Mouse (Mus musculus) intestine, embryonic 16.5 days (tissue): ENCODE measurements around the gene Pdcl2. TPM values are rescaled to one million over a fixed set of nuclear protein-coding genes. Genes with fewer than 3 reads are reported as not detected.
A peak's percentile ranks its signal among the peaks of the same experiment; 100 is the strongest.

Experiments
- ATAC-seq: fragments of 200-750 bp; cut with Nextera tagmentation; 2 replicates; pipeline ENCODE4 v1.8.0; 2017; ENCODE audit warnings: moderate TSS enrichment, moderate library complexity
- H3K27ac ChIP-seq: fragments of 300-500 bp; sonication (generic); 2 replicates; pipeline ENCODE4 v1.5.1; 2014; ENCODE audit warnings: mild to moderate bottlenecking, low read length
- H3K27me3 ChIP-seq: fragments of 300-500 bp; sonication (generic); replicated peaks from 2 replicates; pipeline ENCODE4 v1.6.1; 2014; ENCODE audit warnings: low read length, control low read depth, mixed read lengths; ENCODE audit not compliant: control insufficient read depth, insufficient read depth
- H3K36me3 ChIP-seq: fragments of 300-500 bp; sonication (generic); 2 replicates; pipeline ENCODE4 v1.6.1; 2014; ENCODE audit warnings: low read length, control low read depth; ENCODE audit not compliant: control insufficient read depth, insufficient read depth
- H3K4me1 ChIP-seq: fragments of 300-500 bp; sonication (generic); 2 replicates; pipeline ENCODE4 v1.6.1; 2014; ENCODE audit warnings: low read length, control low read depth, mixed read lengths; ENCODE audit not compliant: control insufficient read depth, insufficient read depth
- H3K4me2 ChIP-seq: fragments of 300-500 bp; sonication (generic); 2 replicates; pipeline ENCODE4 v1.6.1; 2014; ENCODE audit warnings: low read depth, low read length, control low read depth
- H3K4me3 ChIP-seq: fragments of 300-500 bp; sonication (generic); 2 replicates; pipeline ENCODE4 v1.5.1; 2014; ENCODE audit warnings: mild to moderate bottlenecking, low read length
- H3K9ac ChIP-seq: fragments of 300-500 bp; sonication (generic); 2 replicates; pipeline ENCODE4 v1.6.1; 2014; ENCODE audit warnings: low read depth, low read length
- H3K9me3 ChIP-seq: fragments of 300-500 bp; sonication (generic); 2 replicates; pipeline ENCODE4 v1.6.1; 2016; ENCODE audit warnings: low read length, control low read depth; ENCODE audit not compliant: control insufficient read depth
- WGBS: fragments of 180-500 bp; shearing (Covaris S2); extraction: QIAGEN DNeasy Blood & Tissue Kit; methylation state at CpG from one replicate; pipeline ENCODE4 v1.1.7; 2014; 5-methylcytosine and 5-hydroxymethylcytosine counted together
- polyA plus RNA-seq: library from polyadenylated mRNA; unstranded; fragments of >200 nt; fragmentation: Nextera tagmentation; extraction: Ambion mirVana; gene quantifications from 2 replicates; pipeline ENCODE4 v1.2.1, GENCODE M21; 2015

The Pdcl2 gene
- polyA plus RNA-seq, 1 experiment from 2014 or later: not detected

DNA sequence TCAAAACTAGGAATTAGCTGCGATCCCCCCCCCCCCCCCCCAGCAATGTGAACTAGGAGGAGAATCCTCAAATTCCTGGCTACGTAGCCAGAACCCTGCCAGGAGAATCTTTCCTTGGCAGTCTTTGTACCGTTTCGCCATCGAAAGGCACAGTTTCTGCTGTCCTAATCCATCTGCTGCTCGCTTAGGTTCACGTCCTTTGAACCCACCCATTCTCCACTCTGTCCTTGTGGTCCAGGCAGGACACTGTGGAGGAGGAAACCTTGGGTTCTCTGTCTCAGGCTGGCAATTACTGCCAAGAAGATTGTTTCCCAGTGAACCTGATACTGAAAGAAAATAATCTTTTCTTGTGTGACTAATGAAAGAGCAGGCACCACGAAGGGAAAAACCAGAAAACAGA lies 25.3 kb downstream of the Pdcl2 start:
- 3% methylated on average over 8 of the region's 8 CpGs for WGBS

DNA sequence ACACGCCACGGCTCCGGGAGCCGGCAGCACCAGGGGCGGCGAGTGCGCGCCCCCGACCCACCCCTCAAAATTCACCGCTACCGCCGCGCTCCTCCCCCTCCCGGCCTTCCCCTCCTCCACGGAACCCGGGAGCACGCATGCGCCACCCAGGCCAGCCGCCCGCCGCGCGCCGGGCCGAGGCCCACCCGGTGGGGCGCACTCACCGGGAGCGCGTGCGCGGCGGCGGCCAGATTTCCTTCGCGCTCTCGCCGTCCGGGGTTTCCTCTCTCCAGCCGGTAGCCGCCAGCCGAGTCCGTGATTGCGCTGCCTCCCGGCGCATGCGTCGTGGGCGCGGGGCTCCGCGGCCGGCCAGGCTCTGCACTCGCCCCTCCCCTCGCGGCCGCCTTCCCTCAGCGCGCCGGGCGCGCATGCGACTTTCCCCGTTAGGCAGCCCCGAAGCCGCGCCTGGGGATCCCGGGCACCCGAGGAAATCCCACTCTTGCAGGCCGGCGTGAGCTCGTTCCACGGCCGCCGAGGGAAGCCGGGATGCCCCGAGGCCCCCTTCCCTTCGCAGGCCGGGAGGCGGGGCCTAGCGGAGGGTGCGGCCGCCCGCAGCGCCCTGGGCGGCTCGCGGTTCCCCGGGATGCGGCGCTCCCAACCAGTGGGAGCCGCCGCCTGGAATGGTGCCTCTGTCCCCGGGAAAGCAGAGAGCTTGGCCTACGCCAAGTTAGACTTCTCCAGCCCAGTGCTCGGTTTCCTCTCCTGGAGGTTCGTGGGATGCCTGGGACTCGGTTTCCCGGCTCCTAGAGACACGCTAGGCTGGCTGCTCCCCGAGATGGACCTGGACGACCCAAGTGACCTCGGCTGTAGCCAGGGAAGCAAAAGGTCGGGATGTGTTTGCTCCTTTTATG lies 26.3 kb downstream of the Pdcl2 start, which contains the start of gene Clock:
Clock (minus strand) TSS at position 341 of the 890 bp plus-strand sequence.
- Histone ChIP-seq H3K27me3 (no peaks in the 10 kb centered on the region), H3K9ac (peak within 1 kb of the TSS; percentile 99), H3K36me3 (no peaks in the 10 kb centered on the region), H3K4me1 (peaks cover 15% of the 10 kb centered on the region), H3K27ac (peak within 1 kb of the TSS; percentile 99), H3K4me2 (peak within 1 kb of the TSS; percentile 69), H3K4me3 (peak within 1 kb of the TSS; percentile 92), H3K9me3 (no peaks in the 10 kb centered on the region)
- ATAC-seq: peak; percentile 82
- under 1% methylated on average over 88 of the region's 104 CpGs for WGBS

More for the DNA sequence above, 25.3 kb downstream of the Pdcl2 start:
- Histone ChIP-seq H3K9me3 (no peaks in the 10 kb centered on the region), H3K36me3 (no peaks in the 10 kb centered on the region), H3K4me2 (peak overlapping the region; percentile 57), H3K4me3 (peak overlapping the region; percentile 92), H3K9ac (peak overlapping the region; percentile 55), H3K27ac (peak overlapping the region; percentile 99), H3K27me3 (no peaks in the 10 kb centered on the region), H3K4me1 (peaks cover 15% of the 10 kb centered on the region)
- peak; percentile 24 for ATAC-seq

DNA sequence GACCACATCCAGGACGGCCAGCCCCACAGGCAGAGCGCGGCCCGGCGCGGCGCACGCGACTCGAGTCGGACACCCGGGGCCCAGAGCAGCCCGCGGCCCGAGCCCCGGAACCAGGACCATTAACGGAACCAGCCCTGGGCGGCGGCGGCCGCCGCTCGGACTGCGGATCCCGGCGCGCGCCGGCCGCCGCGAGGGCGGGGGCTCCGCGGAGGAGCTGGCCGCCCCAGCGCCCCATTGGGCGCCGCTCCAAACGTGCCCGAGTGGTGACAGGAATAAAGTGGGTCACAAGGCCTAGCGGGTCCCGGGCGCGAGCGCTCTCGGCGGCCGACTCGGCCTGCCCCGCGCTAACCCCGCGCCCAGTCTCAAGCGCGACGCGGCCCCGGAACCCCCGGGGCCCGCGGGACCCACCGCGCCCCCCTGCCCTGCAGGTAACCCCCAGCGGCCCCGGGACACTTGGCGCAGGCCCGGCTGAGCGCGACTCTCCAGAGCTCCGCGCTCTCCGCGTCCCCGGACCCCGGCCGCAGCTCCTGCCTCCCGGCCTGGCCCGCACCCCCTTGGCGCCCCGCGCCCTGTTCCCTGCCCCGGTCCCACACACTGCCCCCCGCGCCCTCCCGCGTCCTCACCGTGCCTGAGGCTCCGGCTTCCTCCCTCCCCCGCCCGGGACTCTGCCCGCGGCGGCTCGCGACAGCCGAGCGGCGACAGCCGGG lies 27.1 kb downstream of the Pdcl2 start:
- peak overlapping the region; percentile 99 for H3K9ac ChIP-seq
- ATAC-seq: peak; percentile 66
- H3K4me2 ChIP-seq: peak overlapping the region; percentile 69
- H3K27ac ChIP-seq: peak overlapping the region; percentile 99
- H3K27me3 ChIP-seq: no peaks in the 10 kb centered on the region
- H3K9me3 ChIP-seq: no peaks in the 10 kb centered on the region
- H3K4me3 ChIP-seq: peak overlapping the region; percentile 92
- peaks cover 11% of the 10 kb centered on the region for H3K4me1 ChIP-seq
- WGBS: under 1% methylated on average over 86 of the region's 100 CpGs
- H3K36me3 ChIP-seq: no peaks in the 10 kb centered on the region

DNA sequence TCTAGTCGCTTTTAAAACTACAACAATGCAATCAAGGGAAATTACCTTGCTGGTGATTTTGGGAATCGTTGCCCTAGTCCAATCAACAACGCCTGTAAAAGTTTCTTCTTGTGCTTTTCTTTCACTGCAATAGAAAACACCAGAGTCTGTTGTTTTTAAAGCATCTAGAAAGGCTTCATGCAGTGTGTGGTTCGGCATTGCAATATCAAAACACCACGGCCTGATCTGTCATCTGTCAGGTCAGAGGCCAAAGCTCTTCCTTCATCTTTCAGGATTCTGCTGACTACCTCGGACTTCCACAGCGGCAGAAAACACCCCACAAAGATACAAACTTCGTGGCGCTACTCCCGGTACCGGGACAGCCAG lies 27.6 kb downstream of the Pdcl2 start:
- H3K4me3 ChIP-seq: peak overlapping the region; percentile 92
- no peak for ATAC-seq
- peak overlapping the region; percentile 99 for H3K27ac ChIP-seq
- H3K36me3 ChIP-seq: no peaks in the 10 kb centered on the region
- H3K4me2 ChIP-seq: peak overlapping the region; percentile 69
- H3K27me3 ChIP-seq: no peaks in the 10 kb centered on the region
- H3K4me1 ChIP-seq: peaks cover 11% of the 10 kb centered on the region
- no peaks in the 10 kb centered on the region for H3K9me3 ChIP-seq
- H3K9ac ChIP-seq: peak overlapping the region; percentile 99
- 4% methylated on average over 11 of the region's 11 CpGs for WGBS

DNA sequence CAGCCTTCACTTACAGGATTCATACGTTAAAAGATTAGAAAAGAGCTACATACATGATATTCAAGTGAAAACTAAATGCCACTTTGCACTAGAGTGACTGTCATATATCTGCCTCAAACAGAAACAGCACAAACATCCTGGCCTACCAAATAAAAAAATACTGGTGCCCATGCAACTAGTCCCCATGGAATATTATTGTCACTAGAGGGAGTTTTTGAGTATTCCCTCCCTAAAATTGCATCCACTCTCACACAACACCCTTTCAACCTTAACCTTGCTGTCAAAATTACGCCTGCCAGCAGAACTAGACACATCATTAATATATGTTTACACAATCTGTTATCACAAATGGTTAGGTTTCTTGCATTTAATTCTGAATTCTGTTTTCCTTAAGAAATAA lies 28.9 kb downstream of the Pdcl2 start:
- Histone ChIP-seq H3K9ac (no peak overlapping the region), H3K4me3 (no peak overlapping the region), H3K27me3 (no peaks in the 10 kb centered on the region), H3K4me1 (peaks cover 12% of the 10 kb centered on the region), H3K27ac (no peak overlapping the region), H3K36me3 (no peaks in the 10 kb centered on the region), H3K9me3 (no peaks in the 10 kb centered on the region), H3K4me2 (no peak overlapping the region)
- WGBS: 83% methylated on average over 2 of the region's 2 CpGs
- no peak for ATAC-seq

DNA sequence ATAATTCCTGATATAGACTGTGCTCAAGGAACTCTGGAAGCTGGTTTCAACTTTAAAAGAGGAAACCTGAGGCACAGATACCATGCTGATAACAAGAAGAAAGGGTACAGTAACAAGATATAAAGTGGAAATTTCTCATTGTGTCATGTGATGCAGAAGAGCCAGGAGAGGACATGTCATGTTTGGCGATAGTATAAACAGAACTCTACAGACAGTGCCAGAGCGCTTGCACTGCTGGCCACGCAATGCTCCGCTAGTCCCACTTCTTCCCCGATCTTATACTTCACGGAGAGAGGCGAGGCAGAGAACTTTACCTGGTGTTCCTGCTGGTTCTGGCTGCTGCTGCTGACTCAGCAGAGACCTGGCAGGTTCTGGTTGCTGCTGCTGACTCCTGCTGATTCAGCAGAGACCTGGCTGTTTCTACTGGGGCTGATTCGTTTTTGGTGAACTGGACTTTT lies 41.7 kb downstream of the Pdcl2 start:
- Histone ChIP-seq H3K4me1 (no peaks in the 10 kb centered on the region), H3K27ac (peak overlapping the region; percentile 23; the same call in 1 of the 2 replicates), H3K27me3 (no peaks in the 10 kb centered on the region), H3K4me2 (no peak overlapping the region), H3K36me3 (peaks cover 2% of the 10 kb centered on the region; the same call in 1 of the 2 replicates), H3K9me3 (no peaks in the 10 kb centered on the region), H3K4me3 (no peak overlapping the region), H3K9ac (no peak overlapping the region)
- 71% methylated on average over 8 of the region's 8 CpGs for WGBS
- ATAC-seq: peak; percentile 62

DNA sequence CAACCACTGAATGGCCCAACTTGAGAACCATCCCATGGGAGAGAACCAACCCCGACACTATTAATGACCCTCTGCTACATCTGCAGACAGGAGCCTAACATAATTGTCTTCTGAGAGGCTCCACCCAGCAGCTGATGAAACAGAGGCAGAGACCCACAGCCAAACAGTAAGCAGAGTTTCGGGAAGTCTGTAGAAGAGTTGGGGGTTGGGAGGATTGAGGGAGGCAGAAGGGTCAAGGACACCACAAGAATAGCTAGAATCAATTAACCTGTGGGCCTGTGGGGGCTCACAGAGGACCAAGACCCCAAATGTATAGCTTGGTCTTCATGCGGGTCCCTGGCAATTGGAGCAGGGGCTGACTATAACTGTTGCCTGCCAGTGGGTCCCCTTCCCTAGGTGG lies 42.7 kb downstream of the Pdcl2 start:
- H3K9ac ChIP-seq: no peak overlapping the region
- H3K27me3 ChIP-seq: no peaks in the 10 kb centered on the region
- H3K4me1 ChIP-seq: no peaks in the 10 kb centered on the region
- H3K27ac ChIP-seq: no peak overlapping the region
- ATAC-seq: no peak
- H3K9me3 ChIP-seq: no peaks in the 10 kb centered on the region
- peaks cover 2% of the 10 kb centered on the region; the same call in 1 of the 2 replicates for H3K36me3 ChIP-seq
- 85% methylated on average over 3 of the region's 3 CpGs for WGBS
- H3K4me3 ChIP-seq: no peak overlapping the region
- no peak overlapping the region for H3K4me2 ChIP-seq

DNA sequence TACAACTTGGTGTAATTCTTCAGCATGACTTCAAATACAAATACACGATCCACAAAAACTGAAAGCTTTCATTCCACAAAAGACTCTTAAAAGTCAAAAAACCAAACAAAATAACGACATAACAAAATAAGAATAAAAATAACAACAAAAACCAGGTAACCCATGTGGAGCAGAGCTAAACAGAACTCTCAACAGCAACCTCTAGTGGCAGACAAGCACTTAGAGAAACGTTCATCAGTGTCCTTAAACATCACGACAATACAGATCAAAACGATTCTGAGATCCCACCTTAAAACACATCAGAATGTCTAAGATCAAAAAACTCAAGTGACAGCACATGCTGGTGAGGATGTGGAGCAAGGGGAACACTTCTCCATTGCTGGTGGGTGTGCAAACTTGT lies 43.9 kb downstream of the Pdcl2 start:
- Histone ChIP-seq H3K9me3 (no peaks in the 10 kb centered on the region), H3K4me3 (no peak overlapping the region), H3K4me2 (no peak overlapping the region), H3K9ac (no peak overlapping the region), H3K4me1 (no peaks in the 10 kb centered on the region), H3K27ac (no peak overlapping the region), H3K27me3 (no peaks in the 10 kb centered on the region), H3K36me3 (peaks cover 2% of the 10 kb centered on the region; the same call in 1 of the 2 replicates)
- WGBS: 76% methylated on average over 5 of the region's 5 CpGs
- ATAC-seq: no peak

DNA sequence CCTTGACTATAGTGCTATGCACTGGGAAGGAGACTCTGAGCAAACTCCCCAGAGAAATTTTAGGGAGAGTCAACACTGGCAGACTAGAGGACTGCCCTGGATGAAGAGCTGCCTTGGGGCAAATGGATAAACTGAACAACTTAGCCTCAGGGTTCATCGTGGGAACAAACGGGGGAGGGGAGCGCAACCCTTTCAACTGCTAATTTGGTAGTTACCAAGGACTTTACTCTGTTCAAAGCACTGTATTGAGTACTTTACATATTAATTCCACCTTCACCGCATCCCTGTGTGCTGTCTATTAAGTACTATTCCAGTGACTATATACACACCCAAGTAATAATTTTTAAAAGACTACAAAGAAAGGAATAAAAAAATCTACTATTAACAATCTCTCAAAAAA lies 45.3 kb downstream of the Pdcl2 start:
- no peak overlapping the region for H3K9ac ChIP-seq
- 75% methylated on average over 4 of the region's 4 CpGs for WGBS

More for the DNA sequence above, 45.3 kb downstream of the Pdcl2 start:
- Histone ChIP-seq H3K36me3 (peaks cover 2% of the 10 kb centered on the region; the same call in 1 of the 2 replicates), H3K4me2 (no peak overlapping the region), H3K27ac (no peak overlapping the region), H3K4me3 (no peak overlapping the region), H3K27me3 (no peaks in the 10 kb centered on the region), H3K4me1 (no peaks in the 10 kb centered on the region), H3K9me3 (no peaks in the 10 kb centered on the region)
- no peak for ATAC-seq
